Mouse (Mus musculus) megakaryocyte, embryonic 14.5 days (primary cell): ENCODE results near the gene Hmgcll1.

Experiments used
- FLI1 ChIP-seq: IDR thresholded peaks from 2 replicates; pipeline ENCODE4 v1.6.1; 2012; ENCODE audit warnings: low read length, inconsistent platforms, mixed read lengths
- GATA1 ChIP-seq: IDR thresholded peaks from 3 replicates; pipeline ENCODE4 v1.6.1; 2012; ENCODE audit warnings: mixed read lengths, low read length, inconsistent platforms, borderline replicate concordance

GRCm38 (mm10) chr9:76104846-76105245 is 90.2 kb downstream of the Hmgcll1 start:
- TF ChIP-seq GATA1 (no peak), FLI1 (no peak)
